Mouse (Mus musculus): ENCODE measurements at regions not wholly inside any gene's neighbourhood (a gene's known extent, or its start where the extent isn't known, plus 50 kb on each side); places are given as distances from the start of the nearest gene placed in this dataset.

DNA sequence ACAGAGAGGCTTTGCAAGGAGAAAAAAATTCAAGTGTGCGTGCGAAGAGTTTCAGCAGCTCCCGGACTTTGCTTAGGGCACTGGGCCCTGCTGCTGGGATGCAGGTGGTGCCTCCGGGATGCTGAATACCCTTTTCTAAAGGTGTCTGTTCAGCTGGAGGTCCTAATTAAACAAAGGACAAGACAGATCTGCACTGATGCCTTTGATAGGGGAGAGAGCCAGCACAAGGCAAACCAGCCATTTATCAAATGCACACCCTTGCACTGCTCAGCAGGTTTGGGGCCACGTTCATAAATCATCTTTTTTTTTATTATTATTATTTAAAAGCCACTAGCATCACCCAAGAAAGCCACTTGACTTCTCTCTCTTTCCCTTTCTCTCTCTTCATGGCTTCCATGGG, 172.9 kb upstream of the Wscd1 start:
- TF ChIP-seq CTCF (IDR thresholded peaks at IDR 0.05; ENCODE audit: borderline replicate concordance, extremely low read depth, insufficient read depth, insufficient read length) (no peak), POLR2A (IDR thresholded peaks at IDR 0.05; ENCODE audit: borderline replicate concordance, extremely low read depth, insufficient read depth, insufficient read length, poor library complexity, severe bottlenecking) (no peak)

Measured in brain, embryonic 14.5 days (tissue).